Mouse (Mus musculus) G1E (cell line): ENCODE data around the gene Klhl29.

ENCODE experiments used
- CTCF ChIP-seq: IDR thresholded peaks from 2 replicates; pipeline ENCODE4 v1.5.1; 2012; ENCODE audit warnings: low read depth, low read length, inconsistent platforms, mixed read lengths
- GATA1 ChIP-seq: IDR thresholded peaks from 2 replicates; pipeline ENCODE4 v1.6.1; 2012; ENCODE audit warnings: borderline replicate concordance, low read length, inconsistent platforms, mixed read lengths
- GATA2 ChIP-seq: IDR thresholded peaks from 2 replicates; pipeline ENCODE4 v1.6.1; 2012; ENCODE audit warnings: low read depth, low read length, inconsistent platforms, borderline replicate concordance
- POLR2AphosphoS5 ChIP-seq: IDR thresholded peaks from 2 replicates; pipeline ENCODE4 v1.6.1; 2012; ENCODE audit warnings: low read depth, low read length, inconsistent platforms; ENCODE audit not compliant: insufficient replicate concordance
- TAL1 ChIP-seq: conservative IDR thresholded peaks from 2 replicates; pipeline ENCODE4 v1.6.1; 2012; ENCODE audit warnings: low read depth, low read length, inconsistent platforms, mixed read lengths

DNA sequence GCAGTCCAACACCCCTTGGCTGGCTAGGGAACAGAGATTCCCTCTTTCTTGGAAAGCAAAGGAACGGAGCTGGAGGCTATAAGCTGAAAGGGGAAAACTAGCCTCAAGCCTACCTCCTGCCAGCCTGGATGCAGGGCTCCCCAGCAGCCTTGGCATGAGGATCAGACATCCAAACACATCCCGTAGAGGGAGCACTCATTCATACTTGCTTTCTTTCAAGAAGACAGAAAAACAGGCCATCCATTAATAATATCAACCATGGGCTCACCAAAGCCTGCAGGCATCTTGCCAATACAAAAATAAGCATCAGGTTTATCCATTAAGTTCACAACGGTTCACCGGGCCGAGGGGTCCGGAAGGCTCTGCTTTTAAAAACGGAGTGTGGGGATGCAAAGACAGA, 79.1 kb downstream of the Klhl29 start:
- TF ChIP-seq CTCF (no peak), GATA2 (no peak), GATA1 (no peak), TAL1 (no peak), POLR2AphosphoS5 (no peak)
